Mouse (Mus musculus): Measurements from ENCODE around the gene BC055324.

The BC055324 gene

DNA sequence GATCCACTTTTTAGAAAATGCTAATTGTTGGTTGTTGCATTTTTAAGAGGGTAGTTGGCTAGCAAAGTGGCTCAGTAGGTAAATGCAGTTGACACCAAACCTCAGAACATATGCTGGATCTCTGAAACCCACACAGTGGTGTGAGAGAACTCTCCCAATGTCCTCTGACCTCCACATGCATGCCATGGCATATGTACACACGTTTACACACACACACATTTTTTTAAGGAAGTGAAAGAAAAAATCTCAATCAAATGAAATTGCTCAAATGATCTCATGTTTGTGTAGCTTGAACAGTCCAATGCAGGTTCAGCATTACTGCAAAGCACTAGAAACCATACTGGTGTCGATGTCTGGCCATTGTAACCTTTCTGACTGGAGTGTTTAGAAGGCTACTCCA is 95.0 kb downstream of the BC055324 start:
- in situ Hi-C loops (cut with MboI; ENCODE audit: unreplicated experiment in 2 of 2), result no loop called here

DNA sequence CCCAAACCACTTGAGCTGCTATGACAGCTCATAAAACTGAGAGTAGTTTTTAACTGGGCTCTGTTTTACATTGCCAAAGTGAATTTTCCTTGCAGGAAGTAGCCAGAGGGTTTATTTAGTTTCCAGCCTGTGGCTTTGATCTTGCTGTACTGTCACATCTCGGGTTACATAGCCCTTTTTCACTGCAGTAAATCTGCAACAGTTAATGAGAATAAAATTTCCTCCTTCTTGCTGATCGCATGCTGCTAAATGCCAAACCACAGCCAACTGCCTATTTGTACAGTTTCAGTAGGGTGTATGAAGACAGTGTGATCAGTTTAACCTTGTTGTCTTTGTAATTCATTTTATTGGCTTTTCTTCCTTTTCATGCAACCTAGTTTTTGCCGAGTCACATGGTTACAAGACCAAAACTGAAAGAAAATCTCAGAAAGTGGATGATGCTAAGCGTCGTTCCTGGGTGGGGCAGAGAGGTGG is 96.3 kb downstream of the BC055324 start:
- in situ Hi-C loops (cut with MboI; ENCODE audit: unreplicated experiment in 2 of 2), result no loop called here
